Mouse (Mus musculus) inflammation-experienced regulatory T-cells, adult 16 weeks (primary cell): ENCODE measurements around the gene Chic2. TPM values are rescaled to one million over a fixed set of nuclear protein-coding genes. Genes with fewer than 3 reads are reported as not detected.

ENCODE experiments used
- polyA plus RNA-seq: library from polyadenylated mRNA; unstranded; fragments of 100-300 nt; shearing (Covaris generic); gene quantifications from one replicate; pipeline ENCODE4 v1.2.1, GENCODE M21; 2017

Chic2 gene
- polyA plus RNA-seq = 11.9 TPM

DNA sequence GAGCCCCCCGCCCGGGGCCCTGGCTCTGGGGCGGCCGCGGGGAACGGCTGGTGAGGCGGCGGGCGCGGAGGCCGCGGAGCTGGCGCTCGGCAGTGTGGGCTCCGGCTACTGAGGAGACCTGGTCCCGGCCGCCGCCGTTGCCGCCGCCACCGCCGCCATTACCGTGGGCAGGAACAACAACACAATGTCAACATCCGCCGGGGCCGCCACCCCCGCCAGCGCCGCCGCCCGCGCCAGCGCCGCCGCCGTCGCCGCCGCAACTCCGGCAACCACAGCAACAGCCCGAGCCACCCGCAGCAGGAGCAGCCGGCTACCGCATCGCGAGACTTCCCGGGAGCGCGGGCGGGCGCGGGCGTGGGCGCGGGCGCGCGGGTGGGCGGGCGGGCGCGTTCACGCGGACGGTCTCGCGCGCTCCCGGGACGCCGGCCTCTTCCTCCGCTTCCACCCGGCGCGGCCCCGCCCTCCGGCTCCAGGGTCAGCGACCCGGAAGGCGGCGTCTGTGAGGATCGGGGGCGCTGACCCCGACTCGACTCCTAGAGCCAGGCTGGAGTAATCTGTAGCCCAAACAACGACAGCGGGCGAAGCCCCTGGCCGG is at the start of gene Chic2:
TSS of gene Chic2 (minus strand) at position 465 of the 595 bp plus-strand sequence.

DNA sequence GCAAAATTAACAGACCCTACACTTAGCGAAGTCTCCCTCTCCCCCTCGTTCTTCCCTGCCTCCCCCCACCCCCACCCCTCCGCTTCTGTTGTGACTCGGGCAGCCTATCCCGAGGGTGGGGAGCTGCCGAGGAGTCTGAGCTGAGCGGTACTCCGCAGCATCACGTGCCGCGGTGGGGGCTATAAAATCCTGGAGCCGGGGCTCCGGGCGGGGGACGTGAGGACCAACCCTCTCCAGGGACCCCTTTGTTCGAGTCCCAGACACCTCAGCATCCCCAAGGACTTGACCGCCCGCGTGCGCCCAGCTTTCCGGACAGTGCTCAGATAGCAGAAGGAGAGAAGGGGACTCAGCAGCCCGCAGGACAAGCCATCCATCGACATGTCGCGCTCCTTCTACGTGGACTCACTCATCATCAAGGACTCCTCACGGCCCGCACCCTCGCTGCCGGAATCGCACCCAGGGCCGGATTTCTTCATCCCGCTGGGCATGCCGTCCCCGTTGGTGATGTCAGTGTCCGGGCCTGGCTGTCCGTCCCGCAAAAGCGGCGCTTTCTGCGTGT is 30.9 kb upstream of the Chic2 start, which contains the start of gene Gsx2:
TSS of gene Gsx2 (plus strand) at position 219 of the 559 bp plus-strand sequence.

Other genes starting within 250 kb of the Chic2 start
- not detected for gene Gsx2, start 30.8 kb upstream of the Chic2 start, polyA plus RNA-seq
- not detected for gene Pdgfra, start 107.5 kb upstream of the Chic2 start, polyA plus RNA-seq